Mouse (Mus musculus): ENCODE measurements around the gene Tnfrsf4. TPM values are rescaled to one million over a fixed set of nuclear protein-coding genes. Genes with fewer than 3 reads are reported as not detected.

The Tnfrsf4 gene
- polyA plus RNA-seq, 1 experiment: 81.3 TPM

DNA sequence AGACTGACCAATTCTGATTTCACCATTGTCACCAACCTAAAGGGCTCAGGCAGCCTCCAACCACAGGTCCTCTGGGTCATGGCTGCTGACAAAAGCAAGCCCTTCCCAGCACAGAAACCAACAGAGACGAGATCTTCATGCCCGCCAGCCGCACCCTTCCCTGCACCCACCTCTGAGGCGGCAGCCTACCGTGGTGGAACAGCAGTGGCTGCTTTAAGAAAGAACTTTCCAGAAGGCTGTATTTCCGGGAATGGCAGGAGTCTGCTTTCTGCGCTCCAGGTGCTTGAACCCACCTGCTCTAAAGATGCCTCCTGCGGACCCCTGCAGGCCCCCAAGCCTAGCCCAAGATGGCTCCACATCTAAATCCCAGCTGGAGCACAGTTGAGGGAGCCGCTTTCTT is 45.2 kb downstream of the Tnfrsf4 start:
- H3K4me1 ChIP-seq (replicated peaks; ENCODE audit: control insufficient read depth, insufficient read depth, low read length): peaks cover 1% of the 10 kb centered on the region
- no peak for DNase-seq
- no peaks in the 10 kb centered on the region for H3K27me3 ChIP-seq (ENCODE audit: control insufficient read depth, insufficient read depth, low read length)
- WGBS: 93% methylated on average over 9 of the region's 9 CpGs
- H3K4me3 ChIP-seq (ENCODE audit: control insufficient read depth, insufficient read depth, low read length): peak overlapping the region; percentile 11; the same call in 1 of the 2 replicates
- no peak for TF ChIP-seq POLR2A (IDR thresholded peaks at IDR 0.05; ENCODE audit: control insufficient read depth, extremely low read depth, insufficient read depth, low read length, poor library complexity)
- peak overlapping the region; percentile 14; the same call in 1 of the 2 replicates for H3K27ac ChIP-seq (ENCODE audit: control insufficient read depth, insufficient read depth, low read length)
- H3K36me3 ChIP-seq (ENCODE audit: control insufficient read depth, insufficient read depth, low read length): no peaks in the 10 kb centered on the region

GRCm38 (mm10) chr4:156059261-156059660 is 45.6 kb downstream of the Tnfrsf4 start, which contains the start of gene Ttll10:
Ttll10 (minus strand) TSS chr4:156059414.
- Histone ChIP-seq H3K4me3 (ENCODE audit: control insufficient read depth, insufficient read depth, low read length) (peak within 1 kb of the TSS; percentile 11; the same call in 1 of the 2 replicates), H3K27me3 (ENCODE audit: control insufficient read depth, insufficient read depth, low read length) (no peaks in the 10 kb centered on the region), H3K4me1 (replicated peaks; ENCODE audit: control insufficient read depth, insufficient read depth, low read length) (peaks cover 6% of the 10 kb centered on the region), H3K27ac (ENCODE audit: control insufficient read depth, insufficient read depth, low read length) (peak within 1 kb of the TSS; percentile 14; the same call in 1 of the 2 replicates), H3K36me3 (ENCODE audit: control insufficient read depth, insufficient read depth, low read length) (no peaks in the 10 kb centered on the region)
- TF ChIP-seq CTCF (IDR thresholded peaks at IDR 0.05; ENCODE audit: borderline replicate concordance, control insufficient read depth, extremely low read depth, insufficient read depth, low read length, poor library complexity) (no peak), POLR2A (IDR thresholded peaks at IDR 0.05; ENCODE audit: control insufficient read depth, extremely low read depth, insufficient read depth, low read length, poor library complexity) (no peak)
- WGBS: 88% methylated on average over 5 of the region's 5 CpGs
- no peak for DNase-seq

DNA sequence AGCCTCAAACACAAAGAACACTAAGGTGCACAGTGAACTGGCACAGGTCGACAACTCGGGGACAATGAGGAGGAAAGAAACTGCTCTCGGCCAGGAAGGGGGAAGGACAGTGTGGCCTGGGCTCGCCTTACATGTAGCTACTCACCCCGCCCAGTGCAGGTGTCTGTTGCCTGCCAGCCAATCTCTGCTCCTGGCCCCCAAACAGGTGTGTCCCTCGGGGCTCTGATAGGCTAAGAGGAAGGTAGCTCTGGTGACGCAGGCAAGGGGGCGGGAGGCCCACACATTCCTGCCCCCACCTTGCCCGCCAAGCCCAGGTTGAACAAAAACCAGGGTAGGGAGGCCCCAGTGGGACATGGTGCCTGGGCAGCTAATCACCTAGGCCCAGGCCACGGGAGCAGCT is 46.1 kb downstream of the Tnfrsf4 start:
- Histone ChIP-seq H3K27ac (ENCODE audit: control insufficient read depth, insufficient read depth, low read length) (no peak overlapping the region), H3K27me3 (ENCODE audit: control insufficient read depth, insufficient read depth, low read length) (no peaks in the 10 kb centered on the region), H3K4me1 (replicated peaks; ENCODE audit: control insufficient read depth, insufficient read depth, low read length) (peaks cover 6% of the 10 kb centered on the region), H3K36me3 (ENCODE audit: control insufficient read depth, insufficient read depth, low read length) (no peaks in the 10 kb centered on the region), H3K4me3 (ENCODE audit: control insufficient read depth, insufficient read depth, low read length) (no peak overlapping the region)
- WGBS: 80% methylated on average over 10 of the region's 10 CpGs
- TF ChIP-seq POLR2A (IDR thresholded peaks at IDR 0.05; ENCODE audit: control insufficient read depth, extremely low read depth, insufficient read depth, low read length, poor library complexity) (no peak), CTCF (IDR thresholded peaks at IDR 0.05; ENCODE audit: borderline replicate concordance, control insufficient read depth, extremely low read depth, insufficient read depth, low read length, poor library complexity) (no peak)
- no peak for DNase-seq

DNA sequence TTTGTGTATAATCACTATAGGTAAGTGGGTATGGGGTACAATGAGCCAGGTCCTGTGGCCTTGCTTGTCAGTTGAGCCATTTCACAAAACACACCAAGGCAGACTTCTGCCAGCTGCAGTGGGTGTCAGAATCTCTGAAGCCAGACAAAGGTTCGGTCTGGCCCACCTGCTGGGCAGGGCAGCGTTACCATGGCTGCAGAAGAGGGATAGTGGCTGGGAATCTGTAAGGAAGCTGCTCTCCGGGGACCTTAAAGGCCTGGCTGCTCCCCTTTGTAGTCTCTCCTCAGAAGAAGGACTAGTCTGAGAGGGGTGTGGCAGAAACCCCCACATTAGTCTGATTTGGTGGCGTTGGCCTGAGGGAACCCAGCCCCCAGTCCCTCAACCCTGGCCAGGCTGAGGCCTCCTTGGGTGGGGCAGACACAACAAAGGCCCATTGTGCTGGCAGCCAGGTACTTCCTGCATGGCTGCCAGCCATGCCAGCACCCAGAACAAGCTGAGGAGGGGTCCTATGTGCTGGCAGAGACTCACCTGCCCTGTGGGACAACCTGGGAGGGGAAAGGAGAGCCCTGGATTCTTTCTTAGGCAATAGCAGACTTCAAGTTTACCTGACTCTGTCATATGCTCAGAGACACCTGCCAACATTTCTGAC is 50.3 kb downstream of the Tnfrsf4 start:
- no peak overlapping the region for H3K27ac ChIP-seq (ENCODE audit: control insufficient read depth, insufficient read depth, low read length)
- 86% methylated on average over 4 of the region's 4 CpGs for WGBS
- TF ChIP-seq POLR2A (IDR thresholded peaks at IDR 0.05; ENCODE audit: control insufficient read depth, extremely low read depth, insufficient read depth, low read length, poor library complexity) (no peak), CTCF (IDR thresholded peaks at IDR 0.05; ENCODE audit: borderline replicate concordance, control insufficient read depth, extremely low read depth, insufficient read depth, low read length, poor library complexity) (no peak)

GRCm38 (mm10) chr4:156064510-156064897 is 50.9 kb downstream of the Tnfrsf4 start:
- Histone ChIP-seq H3K4me3 (ENCODE audit: control insufficient read depth, insufficient read depth, low read length) (no peak overlapping the region), H3K4me1 (replicated peaks; ENCODE audit: control insufficient read depth, insufficient read depth, low read length) (peaks cover 33% of the 10 kb centered on the region), H3K36me3 (ENCODE audit: control insufficient read depth, insufficient read depth, low read length) (no peaks in the 10 kb centered on the region), H3K27me3 (ENCODE audit: control insufficient read depth, insufficient read depth, low read length) (no peaks in the 10 kb centered on the region), H3K27ac (ENCODE audit: control insufficient read depth, insufficient read depth, low read length) (no peak overlapping the region)
- no peak for TF ChIP-seq POLR2A (IDR thresholded peaks at IDR 0.05; ENCODE audit: control insufficient read depth, extremely low read depth, insufficient read depth, low read length, poor library complexity)
- no peak for TF ChIP-seq CTCF (IDR thresholded peaks at IDR 0.05; ENCODE audit: borderline replicate concordance, control insufficient read depth, extremely low read depth, insufficient read depth, low read length, poor library complexity)
- 93% methylated on average over 9 of the region's 9 CpGs for WGBS
- no peak for DNase-seq

More for the DNA sequence above, 50.3 kb downstream of the Tnfrsf4 start:
- Histone ChIP-seq H3K36me3 (ENCODE audit: control insufficient read depth, insufficient read depth, low read length) (no peaks in the 10 kb centered on the region), H3K4me3 (ENCODE audit: control insufficient read depth, insufficient read depth, low read length) (no peak overlapping the region), H3K4me1 (replicated peaks; ENCODE audit: control insufficient read depth, insufficient read depth, low read length) (peaks cover 28% of the 10 kb centered on the region), H3K27me3 (ENCODE audit: control insufficient read depth, insufficient read depth, low read length) (no peaks in the 10 kb centered on the region)
- DNase-seq: no peak

DNA sequence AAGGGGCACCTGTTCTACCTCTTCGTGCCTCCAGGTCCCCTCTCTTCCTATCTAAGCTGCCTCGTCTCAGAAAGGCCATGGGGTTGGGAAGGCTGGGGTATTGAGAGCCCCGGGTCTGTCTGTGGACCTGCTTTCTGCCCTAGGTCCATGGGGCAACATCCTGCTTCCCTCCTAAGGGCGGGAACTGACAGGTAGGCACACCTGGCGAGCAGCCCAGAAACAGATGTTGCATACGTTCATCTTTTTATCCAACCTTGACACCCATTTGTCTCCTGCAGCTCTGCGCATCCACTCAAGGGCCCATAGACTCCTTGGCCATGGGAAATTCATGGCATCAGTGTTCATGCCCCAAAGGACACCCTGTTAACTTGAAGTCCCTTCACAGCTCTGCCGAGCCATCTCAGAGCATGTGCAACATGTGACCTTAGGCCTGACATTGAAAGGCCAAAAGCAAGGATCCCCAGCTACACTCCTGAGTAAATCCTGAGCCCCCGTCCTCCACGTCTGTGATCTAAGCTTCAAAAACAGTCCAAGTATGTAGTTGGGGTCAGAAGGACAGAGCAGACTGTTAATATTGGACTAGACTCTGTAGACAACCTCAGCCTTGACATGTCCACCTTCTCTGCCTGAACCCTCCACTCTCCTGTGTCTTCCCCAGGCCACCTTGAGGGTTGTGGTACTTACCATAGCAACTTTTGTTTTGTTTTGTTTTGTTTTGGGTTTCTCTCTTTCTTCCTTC is 51.7 kb downstream of the Tnfrsf4 start:
- H3K4me1 ChIP-seq (replicated peaks; ENCODE audit: control insufficient read depth, insufficient read depth, low read length): peaks cover 39% of the 10 kb centered on the region
- H3K36me3 ChIP-seq (ENCODE audit: control insufficient read depth, insufficient read depth, low read length): no peaks in the 10 kb centered on the region
- TF ChIP-seq POLR2A (IDR thresholded peaks at IDR 0.05; ENCODE audit: control insufficient read depth, extremely low read depth, insufficient read depth, low read length, poor library complexity): no peak
- no peak for TF ChIP-seq CTCF (IDR thresholded peaks at IDR 0.05; ENCODE audit: borderline replicate concordance, control insufficient read depth, extremely low read depth, insufficient read depth, low read length, poor library complexity)
- no peak overlapping the region for H3K27ac ChIP-seq (ENCODE audit: control insufficient read depth, insufficient read depth, low read length)
- H3K27me3 ChIP-seq (ENCODE audit: control insufficient read depth, insufficient read depth, low read length): no peaks in the 10 kb centered on the region
- 94% methylated on average over 10 of the region's 10 CpGs for WGBS
- H3K4me3 ChIP-seq (ENCODE audit: control insufficient read depth, insufficient read depth, low read length): no peak overlapping the region
- no peak for DNase-seq

Other genes starting within 250 kb of the Tnfrsf4 start
- gene Vwa1, start 239.1 kb upstream of the Tnfrsf4 start, polyA plus RNA-seq (2012; rRNA removed): 11.2 and 13.5 TPM in 2 replicates
- gene Tmem88b, start 228.0 kb upstream of the Tnfrsf4 start, polyA plus RNA-seq (2012; rRNA removed): 0.55 and 0.58 TPM in 2 replicates
- 0.42 and 0.92 TPM in 2 replicates for gene Ankrd65, start 223.4 kb upstream of the Tnfrsf4 start, polyA plus RNA-seq (2012; rRNA removed)
- 74.6 and 77.9 TPM in 2 replicates for gene Mrpl20, start 211.0 kb upstream of the Tnfrsf4 start, polyA plus RNA-seq (2012; rRNA removed)
- gene Ccnl2, start 201.4 kb upstream of the Tnfrsf4 start, polyA plus RNA-seq (2012; rRNA removed): 131 and 145 TPM in 2 replicates
- gene Aurkaip1, start 182.6 kb upstream of the Tnfrsf4 start, polyA plus RNA-seq (2012; rRNA removed): 230 and 238 TPM in 2 replicates
- 30.7 and 43.4 TPM in 2 replicates for gene Mxra8, start 174.2 kb upstream of the Tnfrsf4 start, polyA plus RNA-seq (2012; rRNA removed)
- 152 and 184 TPM in 2 replicates for gene Dvl1, start 166.4 kb upstream of the Tnfrsf4 start, polyA plus RNA-seq (2012; rRNA removed)
- 2.7 and 3.0 TPM in 2 replicates for gene Tas1r3, start 150.5 kb upstream of the Tnfrsf4 start, polyA plus RNA-seq (2012; rRNA removed)
- 31.9 and 32.2 TPM in 2 replicates for gene Cptp, start 144.4 kb upstream of the Tnfrsf4 start, polyA plus RNA-seq (2012; rRNA removed)
- 107 and 108 TPM in 2 replicates for gene Ints11, start 144.3 kb upstream of the Tnfrsf4 start, polyA plus RNA-seq (2012; rRNA removed)
- 83.2 and 91.1 TPM in 2 replicates for gene Pusl1, start 122.1 kb upstream of the Tnfrsf4 start, polyA plus RNA-seq (2012; rRNA removed)
- gene Acap3, start 122.0 kb upstream of the Tnfrsf4 start, polyA plus RNA-seq (2012; rRNA removed): 77.6 and 86.1 TPM in 2 replicates
- 122 and 147 TPM in 2 replicates for gene Ube2j2, start 70.0 kb upstream of the Tnfrsf4 start, polyA plus RNA-seq (2012; rRNA removed)
- 19.3 and 21.6 TPM in 2 replicates for gene C1qtnf12, start 51.5 kb upstream of the Tnfrsf4 start, polyA plus RNA-seq (2012; rRNA removed)
- 9.5 and 10.8 TPM in 2 replicates for gene B3galt6, start 21.2 kb upstream of the Tnfrsf4 start, polyA plus RNA-seq (2012; rRNA removed)
- gene Sdf4, start 21.0 kb upstream of the Tnfrsf4 start, polyA plus RNA-seq (2012; rRNA removed): 65.6 and 68.4 TPM in 2 replicates
- 82.1 and 85.2 TPM in 2 replicates for gene Tnfrsf18, start 12.3 kb downstream of the Tnfrsf4 start, polyA plus RNA-seq (2012; rRNA removed)
- gene Ttll10, start 45.6 kb downstream of the Tnfrsf4 start, polyA plus RNA-seq (2012; rRNA removed): 2.4 and 3.5 TPM in 2 replicates
- gene 9430015G10Rik, start 96.1 kb downstream of the Tnfrsf4 start, polyA plus RNA-seq (2012; rRNA removed): 89.1 and 93.3 TPM in 2 replicates
- gene Rnf223, start 116.7 kb downstream of the Tnfrsf4 start, polyA plus RNA-seq (2012; rRNA removed): 2.9 and 3.5 TPM in 2 replicates
- 40.3 and 48.7 TPM in 2 replicates for gene Agrn, start 183.6 kb downstream of the Tnfrsf4 start, polyA plus RNA-seq (2012; rRNA removed)
- 40.6 and 51.1 TPM in 2 replicates for gene Isg15, start 187.0 kb downstream of the Tnfrsf4 start, polyA plus RNA-seq (2012; rRNA removed)
- 10.0 and 10.8 TPM in 2 replicates for gene AW011738, start 189.5 kb downstream of the Tnfrsf4 start, polyA plus RNA-seq (2012; rRNA removed)
- 2.0 and 9.5 TPM in 2 replicates for gene Perm1, start 202.0 kb downstream of the Tnfrsf4 start, polyA plus RNA-seq (2012; rRNA removed)
- 141 and 145 TPM in 2 replicates for gene Plekhn1, start 221.0 kb downstream of the Tnfrsf4 start, polyA plus RNA-seq (2012; rRNA removed)
- 154 and 158 TPM in 2 replicates for gene Noc2l, start 222.2 kb downstream of the Tnfrsf4 start, polyA plus RNA-seq (2012; rRNA removed)
- 1.6 TPM in 2 replicates for gene Samd11, start 241.8 kb downstream of the Tnfrsf4 start, polyA plus RNA-seq (2012; rRNA removed)

Measured in thymus, adult 2 months (tissue).